Mouse (Mus musculus): ENCODE measurements around the gene Rbm38.

DNA sequence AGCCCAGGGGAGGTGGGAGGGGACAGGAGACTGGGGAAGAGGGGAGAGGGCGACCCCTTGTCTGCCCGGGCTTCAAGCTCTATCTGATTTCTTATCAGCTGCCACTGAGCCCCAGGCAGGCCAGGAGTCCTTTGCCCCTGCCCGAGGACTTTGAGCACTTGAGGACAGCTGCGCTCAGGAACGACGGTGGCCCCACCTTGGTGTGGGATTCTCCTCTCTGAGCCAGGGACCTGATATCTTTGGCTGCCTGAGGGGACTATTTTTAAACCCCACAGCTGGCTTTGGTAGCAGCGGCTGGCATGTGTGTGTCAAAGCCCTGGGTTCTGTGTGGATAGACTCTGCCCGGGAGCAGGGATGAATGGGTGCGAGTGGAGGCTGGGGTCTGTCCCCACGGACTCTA lies 37.3 kb downstream of the Rbm38 start:
- no peak for TF ChIP-seq POLR2A (IDR thresholded peaks at IDR 0.05; ENCODE audit: low read depth, low read length)
- no peak for TF ChIP-seq CTCF (IDR thresholded peaks at IDR 0.05; ENCODE audit: extremely low read depth, insufficient read length, insufficient replicate concordance, low read depth, low read length)
